Mouse (Mus musculus) bone marrow, adult 2 months (tissue): ENCODE measurements around the gene Smc5.

ENCODE experiments used
- CTCF ChIP-seq: fragments of 200-500 bp; IDR thresholded peaks from 2 replicates; pipeline ENCODE4 v1.5.1; 2011; ENCODE audit warnings: low read length, control low read depth; ENCODE audit not compliant: control insufficient read depth, insufficient read depth
- POLR2A ChIP-seq: fragments of 200-500 bp; IDR thresholded peaks from 2 replicates; pipeline ENCODE4 v1.6.1; 2011; ENCODE audit warnings: low read depth, mild to moderate bottlenecking, control low read depth, low read length, borderline replicate concordance; ENCODE audit not compliant: control insufficient read depth

DNA sequence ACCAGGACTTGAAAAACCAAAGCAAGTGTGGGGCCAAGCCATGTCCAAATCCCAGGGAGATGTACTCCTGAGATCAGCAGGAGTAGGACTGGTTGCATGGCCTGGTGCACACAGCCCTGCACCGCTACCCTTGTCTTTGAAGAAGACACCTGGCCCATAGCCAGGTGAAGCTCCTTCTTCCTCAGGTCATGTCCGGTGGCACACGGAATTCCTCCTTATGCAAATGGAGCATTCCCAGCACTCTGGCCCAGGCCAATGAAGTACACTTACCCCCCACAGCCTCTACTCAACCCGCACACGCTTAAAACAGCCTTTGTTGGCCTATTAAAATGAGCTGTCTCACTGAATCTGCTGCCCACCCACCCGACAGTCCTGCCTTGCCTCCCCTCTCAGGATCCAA lies 82.2 kb downstream of the Smc5 start:
- TF ChIP-seq CTCF (no peak), POLR2A (no peak)
